Mouse (Mus musculus) hindbrain, embryonic 13.5 days (tissue): ENCODE measurements around the gene Prdx5. TPM values are rescaled to one million over a fixed set of nuclear protein-coding genes. Genes with fewer than 3 reads are reported as not detected.
A peak's percentile ranks its signal among the peaks of the same experiment; 100 is the strongest.

Source experiments
- ATAC-seq: fragments of 200-750 bp; cut with Nextera tagmentation; 2 replicates; pipeline ENCODE4 v1.8.0; 2017; ENCODE audit warnings: moderate TSS enrichment; ENCODE audit not compliant: low FRiP score
- H3K27ac ChIP-seq: fragments of 300-500 bp; sonication (generic); 2 replicates; pipeline ENCODE4 v1.5.1; 2015; ENCODE audit warnings: inconsistent platforms, mild to moderate bottlenecking, moderate library complexity
- H3K27me3 ChIP-seq: fragments of 300-500 bp; sonication (generic); 2 replicates; pipeline ENCODE4 v1.6.1; 2015; ENCODE audit warnings: mild to moderate bottlenecking, inconsistent platforms
- H3K36me3 ChIP-seq: fragments of 300-500 bp; sonication (generic); 2 replicates; pipeline ENCODE4 v1.6.1; 2015; ENCODE audit warnings: mild to moderate bottlenecking, inconsistent platforms
- H3K4me1 ChIP-seq: fragments of 300-500 bp; sonication (generic); replicated peaks from 2 replicates; pipeline ENCODE4 v1.6.1; 2015; ENCODE audit warnings: inconsistent platforms
- H3K4me2 ChIP-seq: fragments of 300-500 bp; sonication (generic); 2 replicates; pipeline ENCODE4 v1.6.1; 2015; ENCODE audit warnings: inconsistent platforms, mild to moderate bottlenecking, moderate library complexity
- H3K4me3 ChIP-seq: fragments of 300-500 bp; sonication (generic); 2 replicates; pipeline ENCODE4 v1.5.1; 2015; ENCODE audit warnings: mild to moderate bottlenecking, inconsistent platforms
- H3K9ac ChIP-seq: fragments of 300-500 bp; sonication (generic); 2 replicates; pipeline ENCODE4 v1.6.1; 2015; ENCODE audit warnings: mild to moderate bottlenecking, inconsistent platforms
- H3K9me3 ChIP-seq: fragments of 300-500 bp; sonication (generic); 2 replicates; pipeline ENCODE4 v1.6.1; 2016; ENCODE audit warnings: inconsistent platforms
- WGBS: fragments of 180-500 bp; shearing (Covaris S2); methylation state at CpG from one replicate; pipeline ENCODE4 v1.1.7; 2015; 5-methylcytosine and 5-hydroxymethylcytosine counted together
- polyA plus RNA-seq: library from polyadenylated mRNA; unstranded; fragments of >200 nt; fragmentation: Nextera tagmentation; extraction: Ambion mirVana; gene quantifications from 2 replicates; pipeline ENCODE4 v1.2.1, GENCODE M21; 2015

The Prdx5 gene
- polyA plus RNA-seq, 1 experiment from 2014 or later: 284 TPM

- Histone ChIP-seq H3K27me3 (peaks cover 86% of the 10 kb centered on the region), H3K4me1 (peaks cover 26% of the 10 kb centered on the region), H3K4me2 (peak overlapping the region; percentile 70), H3K9me3 (no peaks in the 10 kb centered on the region), H3K4me3 (peak overlapping the region; percentile 45), H3K36me3 (peaks cover 9% of the 10 kb centered on the region; the same call in 1 of the 2 replicates), H3K27ac (no peak overlapping the region), H3K9ac (peak overlapping the region; percentile 72)
- WGBS: 3% methylated on average over 58 of the region's 58 CpGs
- peak; percentile 78 for ATAC-seq
These were observed 23.7 kb upstream of the Prdx5 start for GRCm38 (mm10) chr19:6933436-6934194.

- no peak for ATAC-seq
- peaks cover 89% of the 10 kb centered on the region for H3K27me3 ChIP-seq
- H3K27ac ChIP-seq: no peak overlapping the region
- H3K4me3 ChIP-seq: peak overlapping the region; percentile 45
- H3K4me1 ChIP-seq: peaks cover 23% of the 10 kb centered on the region
- no peaks in the 10 kb centered on the region for H3K9me3 ChIP-seq
- H3K36me3 ChIP-seq: peaks cover 4% of the 10 kb centered on the region; the same call in 1 of the 2 replicates
- H3K9ac ChIP-seq: peak overlapping the region; percentile 72
- WGBS: 17% methylated on average over 4 of the region's 4 CpGs
- peak overlapping the region; percentile 70 for H3K4me2 ChIP-seq
These were observed 23.2 kb upstream of the Prdx5 start for GRCm38 (mm10) chr19:6933102-6933435.

GRCm38 (mm10) chr19:6932018-6932417 lies 22.1 kb upstream of the Prdx5 start:
- Histone ChIP-seq H3K27ac (no peak overlapping the region), H3K9ac (no peak overlapping the region), H3K36me3 (no peaks in the 10 kb centered on the region), H3K27me3 (peaks cover 95% of the 10 kb centered on the region), H3K4me2 (no peak overlapping the region), H3K4me3 (no peak overlapping the region), H3K4me1 (peaks cover 23% of the 10 kb centered on the region), H3K9me3 (no peaks in the 10 kb centered on the region)
- 35% methylated on average over 1 of the region's 1 CpGs for WGBS
- no peak for ATAC-seq

GRCm38 (mm10) chr19:6931002-6931401 lies 21.1 kb upstream of the Prdx5 start:
- WGBS: 0% methylated on average over 2 of the region's 2 CpGs
- no peak for ATAC-seq
- Histone ChIP-seq H3K4me3 (no peak overlapping the region), H3K4me1 (peaks cover 31% of the 10 kb centered on the region), H3K9ac (no peak overlapping the region), H3K9me3 (no peaks in the 10 kb centered on the region), H3K27ac (no peak overlapping the region), H3K36me3 (no peaks in the 10 kb centered on the region), H3K27me3 (peaks cover 97% of the 10 kb centered on the region), H3K4me2 (no peak overlapping the region)

GRCm38 (mm10) chr19:6928080-6928479 lies 18.2 kb upstream of the Prdx5 start:
- ATAC-seq: no peak
- Histone ChIP-seq H3K27ac (no peak overlapping the region), H3K9me3 (no peaks in the 10 kb centered on the region), H3K9ac (no peak overlapping the region), H3K4me3 (no peak overlapping the region), H3K27me3 (peaks cover 97% of the 10 kb centered on the region), H3K36me3 (no peaks in the 10 kb centered on the region), H3K4me2 (no peak overlapping the region), H3K4me1 (peaks cover 29% of the 10 kb centered on the region)
- 6% methylated on average over 9 of the region's 9 CpGs for WGBS

- WGBS: 11% methylated on average over 26 of the region's 26 CpGs
- H3K36me3 ChIP-seq: no peaks in the 10 kb centered on the region
- H3K27ac ChIP-seq: no peak overlapping the region
- peaks cover 39% of the 10 kb centered on the region for H3K4me1 ChIP-seq
- H3K4me3 ChIP-seq: peak overlapping the region; percentile 23
- H3K9me3 ChIP-seq: no peaks in the 10 kb centered on the region
- peak overlapping the region; percentile 36 for H3K4me2 ChIP-seq
- 0 out of 2 replicates have a peak overlapping the region, but pooled peaks have one; percentile 9 for H3K9ac ChIP-seq
- ATAC-seq: no peak
- H3K27me3 ChIP-seq: peaks cover 90% of the 10 kb centered on the region
These were observed 16.8 kb upstream of the Prdx5 start for GRCm38 (mm10) chr19:6926559-6927255.

- no peak for ATAC-seq
- peaks cover 42% of the 10 kb centered on the region for H3K4me1 ChIP-seq
- H3K27ac ChIP-seq: no peak overlapping the region
- no peaks in the 10 kb centered on the region for H3K9me3 ChIP-seq
- no peak overlapping the region for H3K9ac ChIP-seq
- H3K4me2 ChIP-seq: peak overlapping the region; percentile 27; the same call in 1 of the 2 replicates
- H3K36me3 ChIP-seq: no peaks in the 10 kb centered on the region
- peaks cover 80% of the 10 kb centered on the region for H3K27me3 ChIP-seq
- H3K4me3 ChIP-seq: peak overlapping the region; percentile 14; the same call in 1 of the 2 replicates
- 4% methylated on average over 38 of the region's 40 CpGs for WGBS
These were observed 15.9 kb upstream of the Prdx5 start for GRCm38 (mm10) chr19:6925611-6926329.

- Histone ChIP-seq H3K27ac (no peak within 1 kb of the TSS), H3K4me3 (peak within 1 kb of the TSS; percentile 14; the same call in 1 of the 2 replicates), H3K36me3 (no peaks in the 10 kb centered on the region), H3K27me3 (peaks cover 75% of the 10 kb centered on the region), H3K9me3 (no peaks in the 10 kb centered on the region), H3K9ac (no peak within 1 kb of the TSS), H3K4me2 (peak within 1 kb of the TSS; percentile 27), H3K4me1 (peaks cover 47% of the 10 kb centered on the region)
- no peak for ATAC-seq
- 5% methylated on average over 9 of the region's 9 CpGs for WGBS
These were observed 15.3 kb upstream of the Prdx5 start, which contains the start of gene Catsperz for GRCm38 (mm10) chr19:6925307-6925573. Catsperz (minus strand) TSS chr19:6925380.

- Histone ChIP-seq H3K27me3 (peaks cover 71% of the 10 kb centered on the region), H3K36me3 (no peaks in the 10 kb centered on the region), H3K4me2 (peak overlapping the region; percentile 27), H3K4me3 (peak overlapping the region; percentile 14; the same call in 1 of the 2 replicates), H3K9me3 (no peaks in the 10 kb centered on the region), H3K9ac (no peak overlapping the region), H3K4me1 (peaks cover 53% of the 10 kb centered on the region), H3K27ac (no peak overlapping the region)
- WGBS: 4% methylated on average over 39 of the region's 39 CpGs
- no peak for ATAC-seq
These were observed 14.8 kb upstream of the Prdx5 start for GRCm38 (mm10) chr19:6924461-6925306.

- peaks cover 57% of the 10 kb centered on the region for H3K27me3 ChIP-seq
- 0 out of 2 replicates have a peak overlapping the region, but pooled peaks have one; percentile 65 for H3K9ac ChIP-seq
- peak overlapping the region; percentile 96; the same call in 1 of the 2 replicates for H3K4me2 ChIP-seq
- no peak overlapping the region for H3K27ac ChIP-seq
- no peaks in the 10 kb centered on the region for H3K9me3 ChIP-seq
- H3K36me3 ChIP-seq: peaks cover 4% of the 10 kb centered on the region; the same call in 1 of the 2 replicates
- ATAC-seq: no peak
- H3K4me1 ChIP-seq: peaks cover 61% of the 10 kb centered on the region
- 63% methylated on average over 6 of the region's 6 CpGs for WGBS
- H3K4me3 ChIP-seq: no peak overlapping the region
These were observed 13.2 kb upstream of the Prdx5 start for GRCm38 (mm10) chr19:6922901-6923735.
